Mouse (Mus musculus) bone marrow, adult 2 months (tissue): ENCODE results near the gene Megf11. TPM values are rescaled to one million over a fixed set of nuclear protein-coding genes. Genes with fewer than 3 reads are reported as not detected.
"Not testable (repeated sequence)": the region's sequence is repeated elsewhere in the genome, so short reads cannot be mapped to it uniquely, and the experiment has no call there.

Experiments
- H3K27ac ChIP-seq: fragments of 200-500 bp; 2 replicates; pipeline ENCODE4 v1.5.1; 2012; ENCODE audit warnings: low read depth, mild to moderate bottlenecking, control low read depth, inconsistent platforms, low read length; ENCODE audit not compliant: control insufficient read depth, poor library complexity, insufficient read depth
- H3K4me1 ChIP-seq: fragments of 200-500 bp; 2 replicates; pipeline ENCODE4 v1.6.1; 2011; ENCODE audit warnings: low read length; ENCODE audit not compliant: control insufficient read depth, insufficient read depth
- H3K4me3 ChIP-seq: fragments of 200-500 bp; replicated peaks from 2 replicates; pipeline ENCODE3; 2011; ENCODE audit warnings: mild to moderate bottlenecking, low read depth, low read length, control low read depth; ENCODE audit not compliant: control insufficient read depth
- CTCF ChIP-seq: fragments of 200-500 bp; IDR thresholded peaks from 2 replicates; pipeline ENCODE4 v1.5.1; 2011; ENCODE audit warnings: low read length, control low read depth; ENCODE audit not compliant: control insufficient read depth, insufficient read depth
- POLR2A ChIP-seq: fragments of 200-500 bp; IDR thresholded peaks from 2 replicates; pipeline ENCODE4 v1.6.1; 2011; ENCODE audit warnings: low read depth, mild to moderate bottlenecking, control low read depth, low read length, borderline replicate concordance; ENCODE audit not compliant: control insufficient read depth
- WGBS: fragments of 180-500 bp; shearing (Covaris S2); methylation state at CpG from one replicate; pipeline ENCODE4 v1.1.7; 2018; 5-methylcytosine and 5-hydroxymethylcytosine counted together
- polyA plus RNA-seq: library from polyadenylated mRNA; stranded (reverse); fragments of >200 nt; gene quantifications from 2 replicates; pipeline ENCODE4 v1.2.4, GENCODE M21; 2011; ENCODE audit warnings: low replicate concordance; ENCODE audit not compliant: missing spikeins, insufficient read depth, insufficient read length

The Megf11 gene
- polyA plus RNA-seq, 1 experiment: not detected

GRCm38 (mm10) chr9:64664612-64665011, 279.2 kb downstream of the Megf11 start:
- TF ChIP-seq CTCF (no peak), POLR2A (no peak)
- 6% methylated on average over 1 of the region's 1 CpGs for WGBS
- Histone ChIP-seq H3K4me1 (no peaks in the 10 kb centered on the region), H3K4me3 (no peak overlapping the region), H3K27ac (no peak overlapping the region)

- no peak for TF ChIP-seq CTCF
- TF ChIP-seq POLR2A: no peak
- H3K4me1 ChIP-seq: peaks cover 2% of the 10 kb centered on the region; the same call in 1 of the 2 replicates
- H3K4me3 ChIP-seq: no peak overlapping the region
- no peak overlapping the region for H3K27ac ChIP-seq
- WGBS: 32% methylated on average over 4 of the region's 4 CpGs
These were observed 281.1 kb downstream of the Megf11 start for GRCm38 (mm10) chr9:64666549-64666948.

GRCm38 (mm10) chr9:64667513-64667912, 282.1 kb downstream of the Megf11 start:
- TF ChIP-seq POLR2A: no peak
- TF ChIP-seq CTCF: no peak
- Histone ChIP-seq H3K4me1 (peaks cover 2% of the 10 kb centered on the region; the same call in 1 of the 2 replicates), H3K4me3 (no peak overlapping the region), H3K27ac (no peak overlapping the region)
- WGBS: 9% methylated on average over 5 of the region's 5 CpGs

GRCm38 (mm10) chr9:64668001-64668400, 282.6 kb downstream of the Megf11 start:
- no peak overlapping the region for H3K4me3 ChIP-seq
- no peak overlapping the region for H3K27ac ChIP-seq
- peaks cover 2% of the 10 kb centered on the region; the same call in 1 of the 2 replicates for H3K4me1 ChIP-seq
- TF ChIP-seq CTCF: no peak
- TF ChIP-seq POLR2A: no peak
- 67% methylated on average over 2 of the region's 2 CpGs for WGBS

GRCm38 (mm10) chr9:64671341-64672319, 286.2 kb downstream of the Megf11 start:
- WGBS: 30% methylated on average over 9 of the region's 11 CpGs

GRCm38 (mm10) chr9:64687122-64688014, 301.9 kb downstream of the Megf11 start:
- WGBS: 79% methylated on average over 13 of the region's 13 CpGs
- H3K27ac ChIP-seq: no peak overlapping the region
- no peak for TF ChIP-seq CTCF
- TF ChIP-seq POLR2A: no peak
- no peak overlapping the region for H3K4me3 ChIP-seq
- no peaks in the 10 kb centered on the region for H3K4me1 ChIP-seq

More at GRCm38 (mm10) chr9:64671341-64672319, 286.2 kb downstream of the Megf11 start:
- H3K27ac ChIP-seq, H3K4me1 ChIP-seq, H3K4me3 ChIP-seq: not testable (repeated sequence)

GRCm38 (mm10) chr9:64688015-64688394, 302.6 kb downstream of the Megf11 start:
- H3K27ac ChIP-seq: no peak overlapping the region
- no peak overlapping the region for H3K4me3 ChIP-seq
- 50% methylated on average over 1 of the region's 1 CpGs for WGBS
- TF ChIP-seq POLR2A: no peak
- TF ChIP-seq CTCF: no peak
- no peaks in the 10 kb centered on the region for H3K4me1 ChIP-seq

GRCm38 (mm10) chr9:64690771-64691170, 305.3 kb downstream of the Megf11 start:
- H3K4me1 ChIP-seq: no peaks in the 10 kb centered on the region
- TF ChIP-seq POLR2A: no peak
- no peak for TF ChIP-seq CTCF
- H3K4me3 ChIP-seq: no peak overlapping the region
- 80% methylated on average over 2 of the region's 2 CpGs for WGBS
- H3K27ac ChIP-seq: no peak overlapping the region
